Mouse (Mus musculus): ENCODE measurements around the gene Nubp2.

DNA sequence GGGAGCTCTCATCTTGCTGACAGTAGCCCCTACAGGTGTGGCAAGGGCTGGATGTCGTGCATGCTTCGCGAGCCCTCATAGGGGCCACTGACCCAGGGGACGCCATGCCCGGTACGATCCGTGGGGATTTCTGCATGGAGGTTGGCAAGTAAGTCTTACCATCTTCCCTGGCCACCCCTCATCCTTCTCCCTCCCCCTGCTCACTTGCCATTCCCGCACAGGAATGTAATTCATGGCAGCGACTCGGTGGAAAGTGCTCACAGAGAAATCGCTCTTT lies 10.8 kb upstream of the Nubp2 start:
- TF ChIP-seq CTCF (IDR thresholded peaks at IDR 0.05; ENCODE audit: low read depth, low read length) (no peak), POLR2A (IDR thresholded peaks at IDR 0.05; ENCODE audit: insufficient read depth, low read length) (no peak), EP300 (IDR thresholded peaks at IDR 0.05; ENCODE audit: insufficient read depth, low read depth, low read length) (no peak)

Data from ES-Bruce4 (cell line).